In the genomic region with DNA sequence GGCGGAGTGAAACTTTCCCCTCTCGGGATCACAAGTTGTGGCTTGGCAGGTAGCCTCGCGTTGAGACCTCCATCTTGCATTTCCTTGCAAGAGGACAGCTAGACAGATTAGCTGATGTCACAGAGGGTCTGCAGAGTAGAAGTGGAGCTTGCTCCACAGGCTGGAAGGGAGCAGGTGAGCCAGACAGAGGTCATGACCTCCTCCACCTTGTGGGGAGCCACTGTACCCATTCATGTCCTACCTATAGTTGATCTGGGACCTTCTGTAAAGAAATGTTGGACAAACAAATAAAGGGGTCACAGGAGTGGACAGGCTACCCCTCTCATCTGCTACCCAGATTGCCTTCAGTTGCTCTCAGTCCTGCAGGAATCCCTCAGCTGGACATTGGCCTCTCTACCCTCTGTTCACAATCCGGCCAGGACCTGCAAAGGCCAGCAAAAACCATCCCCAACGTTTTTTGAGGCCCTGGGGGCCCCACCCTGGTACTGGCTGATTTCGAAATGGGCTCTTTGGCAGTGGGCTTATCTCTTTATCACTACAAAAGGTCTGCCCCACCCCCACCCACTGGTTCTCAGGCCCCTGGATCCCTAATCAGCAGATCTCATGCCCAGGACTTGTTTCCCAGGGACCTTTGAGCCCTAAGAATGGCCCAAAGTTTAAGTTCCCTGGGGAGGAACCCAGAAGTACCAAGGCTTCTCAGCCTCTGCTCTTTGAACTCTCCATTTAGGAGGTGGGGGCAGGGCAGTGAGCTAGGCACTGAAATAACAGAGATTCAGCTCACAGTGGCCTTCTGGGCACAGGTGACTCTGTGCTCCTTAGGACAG, we compare ENCODE assay signal across 20 mouse cellular contexts. TPM values are rescaled to one million over a fixed set of nuclear protein-coding genes. Genes with fewer than 3 reads are reported as not detected.
DNase-seq lines count a peak whose midpoint lies in the region; ATAC-seq and TF ChIP-seq lines count a peak whose summit lies in the region.
"Had no signal": no experiment of that assay in that cellular context is flagged by ENCODE, and none has a peak within 500 bp of the region (broad histone marks: within the 10 kb centered on the region; RNA-seq: fewer than 3 reads in every experiment).

No protein-coding gene starts in this region.

- no peaks in the 10 kb centered on the region for H3K36me3 ChIP-seq in hindbrain, embryonic 12.5 days
- H3K36me3 ChIP-seq: hindbrain, embryonic 15.5 days; lung, embryonic 15.5 days; midbrain, embryonic 12.5 days had no signal

- no peak overlapping the region for H3K9ac ChIP-seq in hindbrain, embryonic 12.5 days
- H3K9ac ChIP-seq: hindbrain, embryonic 15.5 days; lung, embryonic 15.5 days; midbrain, embryonic 12.5 days had no signal

- H3K4me2 ChIP-seq in hindbrain, embryonic 12.5 days (replicated peaks) = no peak overlapping the region
- H3K4me2 ChIP-seq: hindbrain, embryonic 15.5 days; lung, embryonic 15.5 days; midbrain, embryonic 12.5 days had no signal

- no peak for ATAC-seq in hindbrain, embryonic 12.5 days (ENCODE audit: low FRiP score)

- H3K9me3 ChIP-seq in hindbrain, embryonic 12.5 days (replicated peaks) = no peaks in the 10 kb centered on the region
- H3K9me3 ChIP-seq: hindbrain, embryonic 15.5 days; lung, embryonic 15.5 days; midbrain, embryonic 12.5 days had no signal

- intact Hi-C loops in left cerebral cortex, adult 2 months (cut with DNase I) = no loop called here

- 51% methylated on average over 7 of the region's 7 CpGs for WGBS in hindbrain, embryonic 12.5 days

- DNase-seq in layer of hippocampus, adult 2 months (ENCODE audit: low spot score in 2 of 2) = no peak
- no peak for DNase-seq in layer of hippocampus, postnatal 14 days (ENCODE audit: low spot score in 2 of 2)
- peak; percentile 74 for DNase-seq in kidney, adult 18-20 months
- peak; percentile 88 to 89 for DNase-seq in kidney, postnatal 36 days
- peak; percentile 93 for DNase-seq in yolk sac, embryonic 10.5 days (ENCODE audit: low spot score)
- no peak for DNase-seq in left cerebral cortex, adult 2 months (ENCODE audit: extremely low spot score in 1 of 2, low spot score in 2 of 2)
- DNase-seq: cerebellum, adult 9-11 months; layer of hippocampus, adult 9-11 months; retina, postnatal 1 day; thymus, adult 18-20 months had no signal

- peak overlapping the region; percentile 91 for H3K27ac ChIP-seq in layer of hippocampus, adult 2 months
- no peak overlapping the region for H3K27ac ChIP-seq in left cerebral cortex, adult 2 months
- no peak overlapping the region for H3K27ac ChIP-seq in hindbrain, embryonic 12.5 days
- H3K27ac ChIP-seq: hindbrain, embryonic 15.5 days; lung, embryonic 15.5 days; midbrain, embryonic 12.5 days had no signal

- peaks cover 66% of the 10 kb centered on the region for H3K4me1 ChIP-seq in hindbrain, embryonic 12.5 days

- H3K4me3 ChIP-seq in layer of hippocampus, adult 2 months = no peak overlapping the region
- no peak overlapping the region for H3K4me3 ChIP-seq in left cerebral cortex, adult 2 months
- no peak overlapping the region for H3K4me3 ChIP-seq in hindbrain, embryonic 12.5 days
- H3K4me3 ChIP-seq: hindbrain, embryonic 15.5 days; lung, embryonic 15.5 days; midbrain, embryonic 12.5 days had no signal

- no peak for TF ChIP-seq CTCF in layer of hippocampus, adult 2 months (conservative IDR thresholded peaks at IDR 0.05)
- no peak for TF ChIP-seq CTCF in left cerebral cortex, adult 2 months (IDR thresholded peaks at IDR 0.05)

- H3K27me3 ChIP-seq in hindbrain, embryonic 12.5 days = peaks cover 7% of the 10 kb centered on the region; the same call in 1 of the 2 replicates
- H3K27me3 ChIP-seq: hindbrain, embryonic 15.5 days had no signal

RNA-seq across cellular contexts. Expression of a gene that starts 5.5 kb away (rescaled TPM):
- 10 to 100 TPM; 21.3 to 21.9 TPM for total RNA-seq in layer of hippocampus, adult 2 months (2021)
- 10 to 100 TPM; 38.1 to 49.8 TPM for total RNA-seq in layer of hippocampus, postnatal 14 days (2021)
- total RNA-seq in left cerebral cortex, adult 2 months (2021) = 10 to 100 TPM; 20.2 to 21.7 TPM
- polyA plus RNA-seq in hindbrain, embryonic 12.5 days (2016; fragmentation: Nextera tagmentation; extraction: Ambion mirVana) = 70.9 and 76.4 TPM in 2 replicates

RNA-seq across cellular contexts. Expression of a gene that starts 21.6 kb away (rescaled TPM):
- 1 to 10 TPM; 2.2 to 3.0 TPM for total RNA-seq in layer of hippocampus, adult 2 months (2021)
- 1 to 10 TPM; 1.7 to 2.0 TPM for total RNA-seq in layer of hippocampus, postnatal 14 days (2021)
- total RNA-seq in left cerebral cortex, adult 2 months (2021) = 1 to 10 TPM; 2.0 to 2.2 TPM
- 1.8 and 2.4 TPM in 2 replicates for polyA plus RNA-seq in hindbrain, embryonic 12.5 days (2016; fragmentation: Nextera tagmentation; extraction: Ambion mirVana)

RNA-seq across cellular contexts. Expression of a gene that starts 36.2 kb away (rescaled TPM):
- 10 to 100 TPM; 57.0 to 58.5 TPM for total RNA-seq in layer of hippocampus, adult 2 months (2021)
- 10 to 100 TPM; 50.7 to 51.7 TPM for total RNA-seq in layer of hippocampus, postnatal 14 days (2021)
- total RNA-seq in left cerebral cortex, adult 2 months (2021) = 10 to 100 TPM; 53.4 to 64.3 TPM
- 107 and 117 TPM in 2 replicates for polyA plus RNA-seq in hindbrain, embryonic 12.5 days (2016; fragmentation: Nextera tagmentation; extraction: Ambion mirVana)

RNA-seq across cellular contexts. Expression of a gene that starts 39.4 kb away (rescaled TPM):
- total RNA-seq in layer of hippocampus, adult 2 months (2021) = under 1 TPM in 1 of 2 experiments, not detected in 1; 0.33 TPM
- total RNA-seq in layer of hippocampus, postnatal 14 days (2021) = not detected
- total RNA-seq in left cerebral cortex, adult 2 months (2021) = not detected
- polyA plus RNA-seq in hindbrain, embryonic 12.5 days (2016; fragmentation: Nextera tagmentation; extraction: Ambion mirVana) = not detected in 2 replicates
- total RNA-seq: gastrocnemius, adult 18-20 months had no signal
- polyA plus RNA-seq: embryonic facial prominence, embryonic 11.5 days; heart, embryonic 14.5 days; hindbrain, embryonic 15.5 days; lung, embryonic 15.5 days; midbrain, embryonic 12.5 days; neural tube, embryonic 11.5 days; spleen, adult 2 months had no signal

RNA-seq across cellular contexts. Expression of a gene that starts 43.5 kb away (rescaled TPM):
- not detected for total RNA-seq in layer of hippocampus, adult 2 months (2021)
- total RNA-seq in layer of hippocampus, postnatal 14 days (2021) = not detected
- total RNA-seq in left cerebral cortex, adult 2 months (2021) = not detected
- polyA plus RNA-seq in hindbrain, embryonic 12.5 days (2016; fragmentation: Nextera tagmentation; extraction: Ambion mirVana) = 0.19 TPM in 1 of 2 replicates, not detected in the other
- total RNA-seq: gastrocnemius, adult 18-20 months; left cerebral cortex, postnatal 36 days had no signal
- polyA plus RNA-seq: embryonic facial prominence, embryonic 11.5 days; neural tube, embryonic 11.5 days had no signal

Comparison
In these comparisons a context has a peak if more than half of its experiments do, and no peak if none do; other contexts are left out.
1. DNase-seq: peak in kidney, adult 18-20 months (single experiment), kidney, postnatal 36 days (2 of 2) and yolk sac, embryonic 10.5 days (single experiment); none in layer of hippocampus, adult 2 months (0 of 2), layer of hippocampus, postnatal 14 days (0 of 2) and left cerebral cortex, adult 2 months (0 of 2).